Mouse (Mus musculus) spleen, adult 2 months (tissue): ENCODE measurements around the gene Pcdh15.

Experiments used
- CTCF ChIP-seq: fragments of 200-500 bp; IDR thresholded peaks from 2 replicates; pipeline ENCODE4 v1.5.1; 2011; ENCODE audit warnings: mild to moderate bottlenecking, inconsistent platforms; ENCODE audit not compliant: insufficient read depth, insufficient read length, insufficient replicate concordance; ENCODE audit errors: extremely low read depth
- POLR2A ChIP-seq: fragments of 200-500 bp; IDR thresholded peaks from 2 replicates; pipeline ENCODE4 v1.6.1; 2011; ENCODE audit warnings: low read depth, low read length, inconsistent platforms

GRCm38 (mm10) chr10:73096531-73097135, 2.5 kb upstream of the Pcdh15 start:
- TF ChIP-seq CTCF (no peak), POLR2A (no peak)
